In genomic region chr11:54884937-54885336, GRCm38 (mm10) we compare ENCODE assay signal across 8 mouse cellular contexts. TPM values are rescaled to one million over a fixed set of nuclear protein-coding genes. Genes with fewer than 3 reads are reported as not detected.
DNase-seq lines count a peak whose midpoint lies in the region; ATAC-seq and TF ChIP-seq lines count a peak whose summit lies in the region.

No protein-coding gene starts in this region.

- no peak overlapping the region for H3K4me2 ChIP-seq in forebrain, embryonic 15.5 days (replicated peaks)

- no peaks in the 10 kb centered on the region for H3K36me3 ChIP-seq in spleen, adult 2 months (ENCODE audit: control insufficient read depth, insufficient read depth, low read length)
- no peaks in the 10 kb centered on the region for H3K36me3 ChIP-seq in forebrain, embryonic 15.5 days

- DNase-seq in spleen, adult 2 months (ENCODE audit: low read depth in 1 of 2, low spot score in 2 of 2): no peak
- DNase-seq in spleen, postnatal 14 days (ENCODE audit: low spot score in 2 of 2): no peak
- DNase-seq in heart, adult 8-10 months (ENCODE audit: low spot score): peak; percentile 84
- DNase-seq in kidney, postnatal 10 days: peak; percentile 80
- peak; percentile 90 for DNase-seq in lung, postnatal 25 days (ENCODE audit: low spot score)
- DNase-seq in cerebellum, postnatal 25 days: no peak

- no peaks in the 10 kb centered on the region for H3K9me3 ChIP-seq in forebrain, embryonic 15.5 days

- peak overlapping the region; percentile 46 for H3K27ac ChIP-seq in spleen, adult 2 months (ENCODE audit: insufficient read depth, low read length)
- no peak overlapping the region for H3K27ac ChIP-seq in forebrain, embryonic 15.5 days (replicated peaks)

- no peak overlapping the region for H3K9ac ChIP-seq in forebrain, embryonic 15.5 days (replicated peaks)

- no peaks in the 10 kb centered on the region for H3K27me3 ChIP-seq in spleen, adult 2 months (ENCODE audit: control insufficient read depth, insufficient read depth, low read length)
- no peaks in the 10 kb centered on the region for H3K27me3 ChIP-seq in forebrain, embryonic 15.5 days

- no peak for ATAC-seq in forebrain, embryonic 15.5 days (replicated peaks)
- ATAC-seq in megakaryocyte-erythroid progenitor cell, adult 5-6 weeks (replicated peaks; ENCODE audit: low FRiP score, low TSS enrichment, poor library complexity, severe bottlenecking): no peak

- H3K4me3 ChIP-seq in spleen, adult 2 months (ENCODE audit: extremely low read depth, insufficient read depth, insufficient read length): no peak overlapping the region
- no peak overlapping the region for H3K4me3 ChIP-seq in forebrain, embryonic 15.5 days

- TF ChIP-seq CTCF in spleen, adult 2 months (IDR thresholded peaks at IDR 0.05; ENCODE audit: extremely low read depth, insufficient read depth, insufficient read length, insufficient replicate concordance): no peak

- 54% methylated on average over 5 of the region's 5 CpGs for WGBS in spleen, adult 2 months
- 45% methylated on average over 5 of the region's 5 CpGs for WGBS in forebrain, embryonic 15.5 days

- H3K4me1 ChIP-seq in spleen, adult 2 months (ENCODE audit: control insufficient read depth, insufficient read depth, insufficient read length): peaks cover 6% of the 10 kb centered on the region; the same call in 1 of the 2 replicates
- no peaks in the 10 kb centered on the region for H3K4me1 ChIP-seq in forebrain, embryonic 15.5 days

- no peak for TF ChIP-seq POLR2A in spleen, adult 2 months (IDR thresholded peaks at IDR 0.05; ENCODE audit: low read depth, low read length)

RNA-seq across cellular contexts. Expression of gene Gpx3, which starts 17.3 kb away (rescaled TPM):
- 62.8 and 70.0 TPM in 2 replicates for polyA plus RNA-seq in spleen, adult 2 months (2012; rRNA removed)
- 100 to 1,000 TPM; 188 to 354 (median 218) TPM for total RNA-seq in heart, adult 8-10 months (2022)
- 17.0 and 17.2 TPM in 2 replicates for polyA plus RNA-seq in forebrain, embryonic 15.5 days (2015; fragmentation: Nextera tagmentation; extraction: Ambion mirVana)
- total RNA-seq in megakaryocyte-erythroid progenitor cell, adult 5-6 weeks (2014; fragmentation: Nextera tagmentation): 3.2 TPM in 1 of 2 replicates, not detected in the other
- total RNA-seq in megakaryocyte-erythroid progenitor cell, adult 5-6 weeks (2017): not detected in 2 replicates

RNA-seq across cellular contexts. Expression of gene Hint1, which starts 18.8 kb away (rescaled TPM):
- 164 and 168 TPM in 2 replicates for polyA plus RNA-seq in spleen, adult 2 months (2012; rRNA removed)
- total RNA-seq in heart, adult 8-10 months (2022): 100 to 1,000 TPM; 213 to 341 (median 275) TPM
- polyA plus RNA-seq in forebrain, embryonic 15.5 days (2015; fragmentation: Nextera tagmentation; extraction: Ambion mirVana): 778 and 784 TPM in 2 replicates
- total RNA-seq in megakaryocyte-erythroid progenitor cell, adult 5-6 weeks (2014; fragmentation: Nextera tagmentation): 531 and 641 TPM in 2 replicates
- total RNA-seq in megakaryocyte-erythroid progenitor cell, adult 5-6 weeks (2017): 368 and 454 TPM in 2 replicates

RNA-seq across cellular contexts. Expression of gene Lyrm7, which starts 24.2 kb away (rescaled TPM):
- polyA plus RNA-seq in spleen, adult 2 months (2012; rRNA removed): 0.42 and 0.48 TPM in 2 replicates
- 10 to 100 TPM; 35.9 to 40.2 (median 39.3) TPM for total RNA-seq in heart, adult 8-10 months (2022)
- 12.9 and 13.9 TPM in 2 replicates for polyA plus RNA-seq in forebrain, embryonic 15.5 days (2015; fragmentation: Nextera tagmentation; extraction: Ambion mirVana)
- total RNA-seq in megakaryocyte-erythroid progenitor cell, adult 5-6 weeks (2014; fragmentation: Nextera tagmentation): 6.1 and 11.0 TPM in 2 replicates
- total RNA-seq in megakaryocyte-erythroid progenitor cell, adult 5-6 weeks (2017): 1.9 and 11.9 TPM in 2 replicates

Comparison
In these comparisons a context has a peak if more than half of its experiments do, and no peak if none do; other contexts are left out.
1. DNase-seq: peak in heart, adult 8-10 months (single experiment), kidney, postnatal 10 days (single experiment) and lung, postnatal 25 days (single experiment); none in spleen, adult 2 months (0 of 2), spleen, postnatal 14 days (0 of 2) and cerebellum, postnatal 25 days (0 of 2).
2. RNA of gene Gpx3, which starts 17.3 kb away (total RNA-seq): 188 to 354 TPM in heart, adult 8-10 months; 3.2 TPM in megakaryocyte-erythroid progenitor cell, adult 5-6 weeks; every median in the first group is over 10 times any median in the second.